Mouse (Mus musculus) lung, embryonic 16.5 days (tissue): Measurements from ENCODE around the gene Rarres2. TPM values are rescaled to one million over a fixed set of nuclear protein-coding genes. Genes with fewer than 3 reads are reported as not detected.

Experiments
- ATAC-seq: fragments of 200-750 bp; cut with Nextera tagmentation; 2 replicates; pipeline ENCODE4 v1.8.0; 2017; ENCODE audit warnings: low read depth, mild to moderate bottlenecking, moderate library complexity
- H3K27ac ChIP-seq: fragments of 300-500 bp; sonication (generic); 2 replicates; pipeline ENCODE4 v1.5.1; 2014; ENCODE audit warnings: mild to moderate bottlenecking, control low read depth, low read length
- H3K27me3 ChIP-seq: fragments of 300-500 bp; sonication (generic); 2 replicates; pipeline ENCODE4 v1.6.1; 2014; ENCODE audit warnings: low read depth, low read length, mixed read lengths; ENCODE audit not compliant: control insufficient read depth, insufficient read depth
- H3K36me3 ChIP-seq: fragments of 300-500 bp; sonication (generic); 2 replicates; pipeline ENCODE4 v1.6.1; 2014; ENCODE audit warnings: low read length; ENCODE audit not compliant: control insufficient read depth, insufficient read depth
- H3K4me1 ChIP-seq: fragments of 300-500 bp; sonication (generic); replicated peaks from 2 replicates; pipeline ENCODE4 v1.6.1; 2014; ENCODE audit warnings: low read length, mixed read lengths; ENCODE audit not compliant: control insufficient read depth, insufficient read depth
- H3K4me2 ChIP-seq: fragments of 300-500 bp; sonication (generic); 2 replicates; pipeline ENCODE4 v1.6.1; 2014; ENCODE audit warnings: low read depth, low read length, control low read depth
- H3K4me3 ChIP-seq: fragments of 300-500 bp; sonication (generic); 2 replicates; pipeline ENCODE4 v1.5.1; 2014; ENCODE audit warnings: mild to moderate bottlenecking, low read length, control low read depth
- H3K9ac ChIP-seq: fragments of 300-500 bp; sonication (generic); 2 replicates; pipeline ENCODE4 v1.6.1; 2014; ENCODE audit warnings: low read length, control low read depth
- H3K9me3 ChIP-seq: fragments of 300-500 bp; sonication (generic); 2 replicates; pipeline ENCODE4 v1.6.1; 2016; ENCODE audit warnings: low read length; ENCODE audit not compliant: control insufficient read depth
- WGBS: fragments of 180-500 bp; shearing (Covaris S2); extraction: QIAGEN DNeasy Blood & Tissue Kit; methylation state at CpG from one replicate; pipeline ENCODE4 v1.1.7; 2014; 5-methylcytosine and 5-hydroxymethylcytosine counted together
- polyA plus RNA-seq: library from polyadenylated mRNA; unstranded; fragments of >200 nt; fragmentation: Nextera tagmentation; extraction: Ambion mirVana; gene quantifications from 2 replicates; pipeline ENCODE4 v1.2.1, GENCODE M21; 2015

Rarres2 gene
- polyA plus RNA-seq, 1 experiment from 2014 or later, result 101 TPM

DNA sequence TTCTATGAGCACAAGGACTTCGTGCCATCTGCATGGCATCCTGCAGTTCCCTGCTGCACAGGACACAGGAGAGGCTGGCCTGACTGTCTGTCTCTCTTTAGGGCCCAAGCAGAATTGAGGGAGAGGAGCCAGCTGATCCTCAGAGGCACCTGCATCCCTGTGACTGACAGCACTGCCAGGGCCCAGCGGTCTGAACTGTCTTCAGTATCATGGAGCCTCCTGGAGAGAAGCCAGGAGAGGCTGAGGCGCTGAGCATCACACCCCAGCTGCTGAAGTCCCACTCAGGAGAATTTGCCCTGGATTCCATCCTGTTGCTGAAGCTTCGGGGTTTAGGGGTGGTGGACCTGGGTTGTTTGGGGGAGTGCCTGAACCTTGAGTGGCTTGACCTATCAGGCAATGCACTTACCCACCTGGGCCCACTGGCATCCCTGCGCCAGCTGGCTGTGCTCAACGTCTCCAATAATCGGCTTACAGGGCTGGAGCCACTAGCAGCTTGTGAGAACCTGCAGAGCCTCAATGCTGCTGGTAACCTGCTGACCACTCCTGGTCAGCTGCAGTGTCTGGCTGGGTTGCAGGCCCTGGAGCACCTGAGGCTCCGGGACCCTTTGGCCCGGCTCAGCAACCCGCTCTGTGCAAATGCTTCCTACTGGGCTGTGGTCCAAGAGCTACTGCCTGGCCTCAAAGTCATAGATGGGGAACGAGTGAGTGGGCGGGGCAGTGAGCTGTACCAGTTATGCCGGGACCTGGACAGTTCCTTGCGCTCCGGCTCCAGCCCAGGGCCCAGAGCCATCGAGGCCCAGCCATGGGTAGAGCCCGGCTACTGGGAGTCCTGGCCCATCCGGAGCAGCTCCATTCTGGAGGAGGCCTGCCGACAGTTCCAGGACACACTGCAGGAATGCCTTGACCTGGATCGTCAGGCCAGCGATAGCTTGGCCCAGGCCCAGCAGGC is 4.3 kb downstream of the Rarres2 start:
- ATAC-seq, result peak; percentile 32
- no peaks in the 10 kb centered on the region for H3K36me3 ChIP-seq
- H3K27ac ChIP-seq, result peak overlapping the region; percentile 20
- 54% methylated on average over 21 of the region's 21 CpGs for WGBS
- 0 out of 2 replicates have a peak overlapping the region, but pooled peaks have one; percentile 37 for H3K9ac ChIP-seq
- H3K27me3 ChIP-seq, result no peaks in the 10 kb centered on the region
- H3K9me3 ChIP-seq, result no peaks in the 10 kb centered on the region; the same call in 1 of the 2 replicates
- H3K4me3 ChIP-seq, result no peak overlapping the region
- peaks cover 30% of the 10 kb centered on the region for H3K4me1 ChIP-seq
- H3K4me2 ChIP-seq, result peak overlapping the region; percentile 28; the same call in 1 of the 2 replicates

DNA sequence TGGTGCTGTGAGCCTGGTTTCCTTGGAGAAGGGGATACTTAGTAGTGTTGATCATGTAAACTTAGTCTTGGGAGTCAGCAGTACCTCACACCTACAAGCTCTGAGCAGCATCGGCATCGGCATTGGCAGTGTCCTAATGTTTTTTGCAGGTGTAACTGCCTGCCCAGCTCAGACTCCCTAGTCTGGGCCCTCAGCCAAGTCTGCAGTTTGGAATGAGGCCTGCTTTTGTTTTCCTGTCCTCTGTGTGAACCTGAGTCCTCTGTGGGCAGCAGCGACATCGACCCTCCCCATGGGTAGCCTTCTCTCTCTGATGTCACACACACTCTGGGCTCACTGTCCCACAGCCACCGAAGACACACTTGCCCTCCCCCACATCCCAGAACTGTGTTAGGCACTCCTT is 6.3 kb downstream of the Rarres2 start:
- peak; percentile 57 for ATAC-seq

DNA sequence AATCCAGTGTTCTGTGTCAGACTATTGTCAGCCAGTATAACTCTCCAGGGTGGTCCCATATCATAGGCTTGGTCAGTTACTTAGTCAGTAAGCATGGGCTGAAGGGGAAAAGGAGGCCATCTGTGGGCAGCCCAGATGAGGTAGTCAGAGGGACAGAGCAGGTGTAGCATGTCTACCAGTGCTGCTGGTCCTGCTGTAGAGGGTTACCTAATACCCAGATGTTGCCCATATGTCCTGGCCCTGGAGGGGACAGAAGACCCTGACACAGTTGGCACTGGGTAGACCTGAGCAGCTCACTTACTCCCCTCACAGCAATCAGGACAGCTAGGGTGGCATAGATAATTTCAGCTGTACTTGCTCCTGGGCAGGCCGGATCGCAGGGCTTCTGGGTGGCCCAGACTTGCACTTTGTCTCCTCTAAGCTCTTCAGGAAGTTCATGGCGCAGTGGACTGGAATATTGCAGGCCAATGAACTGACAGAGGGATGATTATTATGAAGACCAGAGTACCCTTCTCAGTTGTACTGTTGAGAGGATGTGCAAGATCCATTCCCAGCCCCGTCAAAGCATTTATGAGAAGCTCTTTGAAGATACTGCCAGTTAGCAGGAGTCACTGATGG is 6.8 kb downstream of the Rarres2 start:
- no peak overlapping the region for H3K4me2 ChIP-seq
- peaks cover 18% of the 10 kb centered on the region for H3K4me1 ChIP-seq
- H3K9me3 ChIP-seq, result no peaks in the 10 kb centered on the region; the same call in 1 of the 2 replicates
- no peak overlapping the region for H3K4me3 ChIP-seq
- no peak overlapping the region for H3K27ac ChIP-seq
- no peaks in the 10 kb centered on the region for H3K36me3 ChIP-seq
- H3K9ac ChIP-seq, result no peak overlapping the region
- 74% methylated on average over 4 of the region's 4 CpGs for WGBS
- no peaks in the 10 kb centered on the region for H3K27me3 ChIP-seq
- no peak for ATAC-seq

More for the DNA sequence above, 6.3 kb downstream of the Rarres2 start:
- no peak overlapping the region for H3K4me3 ChIP-seq
- no peak overlapping the region for H3K27ac ChIP-seq
- H3K4me2 ChIP-seq, result no peak overlapping the region
- H3K9ac ChIP-seq, result no peak overlapping the region
- H3K4me1 ChIP-seq, result peaks cover 19% of the 10 kb centered on the region
- H3K9me3 ChIP-seq, result no peaks in the 10 kb centered on the region; the same call in 1 of the 2 replicates
- H3K36me3 ChIP-seq, result no peaks in the 10 kb centered on the region
- H3K27me3 ChIP-seq, result no peaks in the 10 kb centered on the region
- WGBS, result 13% methylated on average over 5 of the region's 5 CpGs

DNA sequence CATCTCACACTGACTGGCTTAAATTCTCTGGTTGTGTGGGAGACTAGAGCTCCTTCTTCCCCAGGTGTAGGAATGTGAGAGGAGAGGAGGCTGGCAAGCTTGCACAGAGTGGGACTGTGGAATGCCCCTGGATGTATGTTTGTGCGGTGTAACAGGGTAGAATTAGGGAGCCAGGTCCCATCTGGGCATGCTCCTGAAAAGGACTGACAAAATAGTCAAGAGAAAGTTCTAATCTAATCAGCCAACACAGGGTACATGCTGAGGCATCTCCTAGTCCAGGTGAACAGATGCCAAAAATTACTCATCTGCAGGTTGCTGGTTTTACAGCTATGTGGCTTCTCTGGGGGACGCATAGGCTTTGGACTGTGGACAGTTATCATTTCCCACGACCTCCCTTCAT is 16.6 kb downstream of the Rarres2 start:
- H3K4me3 ChIP-seq, result no peak overlapping the region
- WGBS, result 85% methylated on average over 3 of the region's 3 CpGs
- ATAC-seq, result no peak
- no peaks in the 10 kb centered on the region for H3K9me3 ChIP-seq
- peaks cover 5% of the 10 kb centered on the region; the same call in 1 of the 2 replicates for H3K4me1 ChIP-seq
- no peak overlapping the region for H3K27ac ChIP-seq
- H3K36me3 ChIP-seq, result no peaks in the 10 kb centered on the region
- no peak overlapping the region for H3K4me2 ChIP-seq
- no peaks in the 10 kb centered on the region for H3K27me3 ChIP-seq
- H3K9ac ChIP-seq, result no peak overlapping the region

DNA sequence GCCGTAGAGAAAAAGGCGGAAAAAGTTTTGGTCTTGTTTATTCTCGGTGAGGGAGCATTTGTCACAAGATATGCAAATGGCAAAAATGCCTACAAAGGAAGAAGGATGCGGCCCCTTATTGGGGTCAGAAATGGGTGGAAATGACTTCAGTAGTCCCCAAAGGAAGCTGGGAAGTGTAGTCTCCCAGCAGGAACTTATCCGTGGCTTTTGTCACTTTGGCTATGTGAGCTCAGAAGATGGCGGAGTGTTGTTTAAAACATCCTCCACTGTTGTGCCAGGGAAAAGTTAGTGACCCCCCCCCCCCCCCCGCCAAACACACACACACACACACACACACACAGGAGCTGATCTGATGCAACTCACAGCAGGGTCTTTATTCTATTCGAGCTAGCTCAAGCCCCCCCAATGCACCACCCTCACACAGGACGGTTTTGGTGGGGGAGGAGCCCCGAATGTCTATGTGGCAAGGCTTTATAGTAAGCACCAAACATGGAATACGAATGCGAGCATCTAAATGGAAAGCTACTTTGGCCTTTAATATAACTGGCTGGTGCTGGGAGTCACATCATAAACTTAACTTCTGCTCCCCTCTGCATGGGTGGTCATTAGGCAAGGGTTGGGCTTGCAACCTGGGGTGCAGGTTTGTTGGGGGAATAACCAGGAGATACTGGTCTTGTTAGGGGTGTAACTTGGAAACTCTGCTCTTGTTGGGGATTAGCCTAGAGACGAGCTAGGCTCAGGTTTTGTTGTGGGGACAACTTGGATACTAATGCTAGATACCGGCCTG is 17.3 kb downstream of the Rarres2 start:
- H3K9me3 ChIP-seq, result no peaks in the 10 kb centered on the region
- H3K27me3 ChIP-seq, result no peaks in the 10 kb centered on the region
- H3K4me1 ChIP-seq, result peaks cover 5% of the 10 kb centered on the region; the same call in 1 of the 2 replicates
- peak overlapping the region; percentile 58 for H3K4me3 ChIP-seq
- WGBS, result 30% methylated on average over 13 of the region's 14 CpGs
- peak overlapping the region; percentile 66 for H3K9ac ChIP-seq
- peak overlapping the region; percentile 70 for H3K4me2 ChIP-seq
- H3K27ac ChIP-seq, result peak overlapping the region; percentile 99
- peak; percentile 84 for ATAC-seq
- H3K36me3 ChIP-seq, result no peaks in the 10 kb centered on the region

DNA sequence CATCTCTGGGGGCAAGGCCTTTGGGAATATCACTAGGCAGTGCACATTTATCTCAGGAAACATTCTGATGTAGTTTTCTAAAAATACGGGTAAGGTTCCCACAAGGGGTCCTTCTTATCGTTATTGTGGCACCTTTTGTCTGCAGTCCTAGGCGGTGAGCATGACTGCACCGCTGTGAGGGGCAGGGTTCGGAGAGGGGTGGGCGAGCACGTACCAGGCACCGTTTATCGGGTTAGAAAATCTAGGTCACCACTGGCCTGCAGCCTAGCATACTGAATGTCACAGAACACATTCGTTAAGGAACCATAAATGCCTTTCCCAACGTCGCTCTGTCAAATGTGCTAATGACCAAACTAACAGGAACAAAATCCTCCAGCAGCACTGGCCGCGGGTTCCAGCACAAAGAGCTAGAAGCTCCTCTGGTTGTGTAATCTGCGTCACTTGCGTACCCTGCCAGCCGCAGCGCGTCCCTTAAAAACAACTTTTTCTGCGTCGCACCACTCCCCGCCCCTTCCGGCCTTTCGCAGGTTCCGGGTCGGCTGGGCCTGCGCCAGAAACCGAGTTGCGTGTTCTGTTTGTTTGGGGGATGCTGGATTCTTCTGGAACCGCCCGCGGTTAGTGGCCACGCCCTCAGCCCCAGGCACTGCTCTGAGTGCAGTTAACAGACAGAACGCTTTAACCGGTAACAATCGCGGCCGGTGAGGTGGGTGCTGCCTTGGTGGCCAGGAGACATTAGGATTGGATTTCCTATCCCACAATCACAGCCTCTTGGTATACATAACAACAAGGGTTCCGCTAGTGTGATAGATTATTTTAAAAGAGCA is 18.1 kb downstream of the Rarres2 start, which contains the start of gene Lrrc61:
TSS of gene Lrrc61 (plus strand) at position 517 of the 824 bp plus-strand sequence.
- peak; percentile 95 for ATAC-seq
- H3K4me3 ChIP-seq, result peak within 1 kb of the TSS; percentile 58
- under 1% methylated on average over 39 of the region's 39 CpGs for WGBS
- peak within 1 kb of the TSS; percentile 66 for H3K9ac ChIP-seq
- no peaks in the 10 kb centered on the region for H3K27me3 ChIP-seq
- peaks cover 5% of the 10 kb centered on the region; the same call in 1 of the 2 replicates for H3K4me1 ChIP-seq
- H3K36me3 ChIP-seq, result no peaks in the 10 kb centered on the region
- no peaks in the 10 kb centered on the region for H3K9me3 ChIP-seq
- H3K27ac ChIP-seq, result peak within 1 kb of the TSS; percentile 99
- H3K4me2 ChIP-seq, result peak within 1 kb of the TSS; percentile 70

DNA sequence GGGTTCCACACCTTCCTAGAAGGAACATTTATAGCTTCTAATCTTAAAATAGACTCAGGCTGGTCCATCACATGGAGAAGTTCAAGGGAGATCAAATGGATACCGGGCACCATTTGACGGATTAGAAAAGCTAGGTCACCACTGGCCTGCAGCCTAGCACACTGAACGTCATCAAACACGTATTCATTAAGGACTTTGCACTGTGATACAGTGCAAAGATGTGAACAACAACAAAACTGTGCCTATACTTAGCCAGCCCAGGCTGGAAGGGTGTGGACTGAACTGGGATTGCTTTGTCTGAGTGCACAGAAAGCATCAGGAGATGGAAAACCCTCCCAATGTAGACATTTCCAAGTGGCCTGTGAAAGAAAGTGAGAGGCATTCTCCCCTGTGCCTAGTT is 18.8 kb downstream of the Rarres2 start:
- Histone ChIP-seq H3K4me2 (peak overlapping the region; percentile 70), H3K36me3 (no peaks in the 10 kb centered on the region), H3K9me3 (no peaks in the 10 kb centered on the region), H3K27ac (peak overlapping the region; percentile 99), H3K27me3 (no peaks in the 10 kb centered on the region), H3K9ac (peak overlapping the region; percentile 66), H3K4me1 (peaks cover 5% of the 10 kb centered on the region; the same call in 1 of the 2 replicates), H3K4me3 (peak overlapping the region; percentile 58; the same call in 1 of the 2 replicates)
- ATAC-seq, result no peak
- WGBS, result 76% methylated on average over 4 of the region's 4 CpGs

DNA sequence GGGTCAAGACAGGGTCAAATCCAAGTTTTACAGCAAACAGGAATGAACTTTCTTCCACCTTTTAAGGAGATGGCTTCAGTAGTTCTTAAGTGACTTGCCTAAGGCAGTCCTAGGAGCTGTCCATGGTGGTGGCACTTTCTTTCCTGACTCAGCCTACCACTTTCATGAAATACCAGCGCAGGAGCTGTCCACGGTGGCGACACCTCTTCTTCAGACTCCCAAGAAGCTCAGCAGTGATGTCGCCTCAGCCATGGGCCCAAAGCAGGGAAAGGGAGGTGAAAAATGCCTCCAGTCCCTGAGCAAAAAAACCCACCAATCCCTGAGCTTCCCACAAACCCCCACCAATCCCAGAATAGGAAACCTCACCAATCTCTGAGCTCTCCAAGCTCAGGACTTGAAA is 19.7 kb downstream of the Rarres2 start:
- Histone ChIP-seq H3K4me2 (no peak overlapping the region), H3K27ac (no peak overlapping the region), H3K9ac (no peak overlapping the region), H3K4me3 (no peak overlapping the region), H3K36me3 (no peaks in the 10 kb centered on the region), H3K4me1 (peaks cover 5% of the 10 kb centered on the region; the same call in 1 of the 2 replicates), H3K27me3 (no peaks in the 10 kb centered on the region), H3K9me3 (no peaks in the 10 kb centered on the region)
- no peak for ATAC-seq
- 48% methylated on average over 4 of the region's 4 CpGs for WGBS
